Mouse (Mus musculus): ENCODE measurements around the gene Ttc30a2.

DNA sequence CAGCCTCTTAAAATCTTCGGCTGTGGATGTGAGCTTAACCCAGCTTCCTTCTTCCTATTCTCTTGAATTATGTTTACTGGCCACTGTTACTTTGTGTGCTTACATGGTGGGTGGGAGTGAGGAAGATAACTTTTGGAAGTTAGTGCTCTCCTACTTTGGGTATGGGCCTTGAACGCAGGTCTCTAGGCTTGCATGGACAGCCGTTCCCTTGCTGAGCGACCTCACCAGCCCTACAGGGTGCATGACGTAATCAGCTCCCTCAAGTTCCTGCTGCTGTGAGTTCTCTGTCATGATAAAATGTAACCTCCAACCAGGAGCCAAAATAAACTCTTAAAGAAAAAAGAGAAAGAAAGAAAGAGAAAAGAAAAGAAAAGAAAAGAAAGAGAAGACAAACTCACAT, 13.9 kb downstream of the Ttc30a2 start:
- no peak for TF ChIP-seq CTCF (conservative IDR thresholded peaks at IDR 0.05; ENCODE audit: low read length)
- no peak for TF ChIP-seq POU5F1 (IDR thresholded peaks at IDR 0.05; ENCODE audit: borderline replicate concordance, low read length)
- TF ChIP-seq NANOG (IDR thresholded peaks at IDR 0.05; ENCODE audit: borderline replicate concordance, low read length) = no peak
